Mouse (Mus musculus): ENCODE data around the gene Aoah. TPM values are rescaled to one million over a fixed set of nuclear protein-coding genes. Genes with fewer than 3 reads are reported as not detected.

Gene Aoah
- polyA plus RNA-seq, 1 experiment: 0.79 TPM

DNA sequence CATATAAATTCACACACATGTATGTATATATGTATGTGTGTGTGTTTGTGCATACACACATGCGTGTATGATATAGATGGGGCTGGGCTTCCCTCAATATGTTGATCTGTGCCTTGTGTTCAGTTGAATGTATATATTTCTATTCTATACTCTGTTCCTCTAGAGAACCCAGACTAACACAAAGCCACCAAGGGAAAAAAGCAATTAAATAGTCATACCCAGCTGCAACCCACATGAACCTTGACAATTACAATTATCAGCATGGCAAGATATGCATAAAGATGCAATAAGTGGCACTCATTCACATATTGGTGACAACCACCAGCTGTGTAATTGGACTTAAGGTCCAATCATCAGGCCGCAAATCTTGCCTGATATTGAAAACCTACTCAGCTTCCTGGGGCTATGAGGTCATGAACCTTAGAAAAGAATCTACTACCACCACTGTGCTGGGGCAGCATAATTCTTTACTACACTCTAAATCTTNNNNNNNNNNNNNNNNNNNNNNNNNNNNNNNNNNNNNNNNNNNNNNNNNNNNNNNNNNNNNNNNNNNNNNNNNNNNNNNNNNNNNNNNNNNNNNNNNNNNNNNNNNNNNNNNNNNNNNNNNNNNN lies 246.8 kb downstream of the Aoah start:
- Histone ChIP-seq H3K9ac (ENCODE audit: low read depth, poor library complexity, severe bottlenecking) (no peak overlapping the region), H3K9me3 (replicated peaks; ENCODE audit: control insufficient read depth, insufficient read depth, low read length, poor library complexity, severe bottlenecking) (no peaks in the 10 kb centered on the region), H3K4me3 (ENCODE audit: low read depth, low read length) (no peak overlapping the region), H3K4me1 (ENCODE audit: control insufficient read depth, insufficient read depth, low read length) (no peaks in the 10 kb centered on the region), H3K27ac (ENCODE audit: insufficient read depth, low read length) (no peak overlapping the region), H3K36me3 (ENCODE audit: control insufficient read depth, insufficient read depth, low read length, poor library complexity, severe bottlenecking) (no peaks in the 10 kb centered on the region), H3K27me3 (ENCODE audit: control insufficient read depth, insufficient read depth, low read length, poor library complexity, severe bottlenecking) (no peaks in the 10 kb centered on the region)
- TF ChIP-seq EP300 (IDR thresholded peaks at IDR 0.05; ENCODE audit: insufficient read depth, low read depth, low read length): no peak
- TF ChIP-seq POLR2A (IDR thresholded peaks at IDR 0.05; ENCODE audit: insufficient read depth, low read length): no peak
- TF ChIP-seq CTCF (IDR thresholded peaks at IDR 0.05; ENCODE audit: low read depth, low read length): no peak

GRCm38 (mm10) chr13:21050118-21050517 lies 256.2 kb downstream of the Aoah start:
- H3K4me1 ChIP-seq (ENCODE audit: control insufficient read depth, insufficient read depth, low read length): no peaks in the 10 kb centered on the region
- no peak overlapping the region for H3K9ac ChIP-seq (ENCODE audit: low read depth, poor library complexity, severe bottlenecking)
- H3K4me3 ChIP-seq (ENCODE audit: low read depth, low read length): no peak overlapping the region
- H3K27ac ChIP-seq (ENCODE audit: insufficient read depth, low read length): no peak overlapping the region
- H3K9me3 ChIP-seq (replicated peaks; ENCODE audit: control insufficient read depth, insufficient read depth, low read length, poor library complexity, severe bottlenecking): no peaks in the 10 kb centered on the region; the same call in none of the 2 replicates
- H3K36me3 ChIP-seq (ENCODE audit: control insufficient read depth, insufficient read depth, low read length, poor library complexity, severe bottlenecking): no peaks in the 10 kb centered on the region
- no peaks in the 10 kb centered on the region for H3K27me3 ChIP-seq (ENCODE audit: control insufficient read depth, insufficient read depth, low read length, poor library complexity, severe bottlenecking)
- TF ChIP-seq EP300 (IDR thresholded peaks at IDR 0.05; ENCODE audit: insufficient read depth, low read depth, low read length): no peak
- TF ChIP-seq CTCF (IDR thresholded peaks at IDR 0.05; ENCODE audit: low read depth, low read length): no peak
- TF ChIP-seq POLR2A (IDR thresholded peaks at IDR 0.05; ENCODE audit: insufficient read depth, low read length): no peak

GRCm38 (mm10) chr13:21066021-21066420 lies 272.1 kb downstream of the Aoah start:
- H3K36me3 ChIP-seq (ENCODE audit: control insufficient read depth, insufficient read depth, low read length, poor library complexity, severe bottlenecking): no peaks in the 10 kb centered on the region
- no peak overlapping the region for H3K4me3 ChIP-seq (ENCODE audit: low read depth, low read length)
- no peaks in the 10 kb centered on the region for H3K27me3 ChIP-seq (ENCODE audit: control insufficient read depth, insufficient read depth, low read length, poor library complexity, severe bottlenecking)
- peaks cover 2% of the 10 kb centered on the region; the same call in 1 of the 2 replicates for H3K9me3 ChIP-seq (replicated peaks; ENCODE audit: control insufficient read depth, insufficient read depth, low read length, poor library complexity, severe bottlenecking)
- H3K4me1 ChIP-seq (ENCODE audit: control insufficient read depth, insufficient read depth, low read length): no peaks in the 10 kb centered on the region
- H3K27ac ChIP-seq (ENCODE audit: insufficient read depth, low read length): no peak overlapping the region
- H3K9ac ChIP-seq (ENCODE audit: low read depth, poor library complexity, severe bottlenecking): no peak overlapping the region
- TF ChIP-seq POLR2A (IDR thresholded peaks at IDR 0.05; ENCODE audit: insufficient read depth, low read length) (no peak), CTCF (IDR thresholded peaks at IDR 0.05; ENCODE audit: low read depth, low read length) (no peak), EP300 (IDR thresholded peaks at IDR 0.05; ENCODE audit: insufficient read depth, low read depth, low read length) (no peak)

- Histone ChIP-seq H3K4me3 (ENCODE audit: low read depth, low read length) (no peak within 1 kb of the TSS), H3K27me3 (ENCODE audit: control insufficient read depth, insufficient read depth, low read length, poor library complexity, severe bottlenecking) (no peaks in the 10 kb centered on the region), H3K9me3 (replicated peaks; ENCODE audit: control insufficient read depth, insufficient read depth, low read length, poor library complexity, severe bottlenecking) (no peaks in the 10 kb centered on the region), H3K27ac (ENCODE audit: insufficient read depth, low read length) (no peak within 1 kb of the TSS), H3K9ac (ENCODE audit: low read depth, poor library complexity, severe bottlenecking) (no peak within 1 kb of the TSS), H3K36me3 (ENCODE audit: control insufficient read depth, insufficient read depth, low read length, poor library complexity, severe bottlenecking) (no peaks in the 10 kb centered on the region), H3K4me1 (ENCODE audit: control insufficient read depth, insufficient read depth, low read length) (no peaks in the 10 kb centered on the region)
- TF ChIP-seq POLR2A (IDR thresholded peaks at IDR 0.05; ENCODE audit: insufficient read depth, low read length) (no peak), EP300 (IDR thresholded peaks at IDR 0.05; ENCODE audit: insufficient read depth, low read depth, low read length) (no peak), CTCF (IDR thresholded peaks at IDR 0.05; ENCODE audit: low read depth, low read length) (no peak)
Measured at GRCm38 (mm10) chr13:21074847-21075246, 280.9 kb downstream of the Aoah start, which contains the start of gene Olfr1370. Gene Olfr1370 (minus strand): TSS chr13:21074947.

DNA sequence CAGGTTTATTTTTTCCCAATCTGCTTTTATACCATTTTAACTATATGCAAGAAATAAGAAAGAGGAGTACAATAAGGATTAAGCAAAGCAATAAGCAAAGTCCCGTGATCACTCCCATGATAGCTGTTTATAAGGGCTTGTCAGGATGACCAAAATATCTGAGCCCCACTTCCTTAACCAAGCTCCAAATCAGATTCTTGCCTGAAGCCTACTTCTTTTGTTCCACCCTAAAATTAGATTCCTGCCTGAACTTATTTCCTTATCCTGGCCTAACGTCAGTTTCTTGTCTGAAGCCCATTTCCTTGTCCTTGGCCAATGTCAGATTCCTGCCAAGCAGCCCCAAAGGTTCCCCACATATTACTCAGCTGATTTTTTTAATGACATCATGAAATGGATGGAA lies 288.8 kb downstream of the Aoah start:
- no peak overlapping the region for H3K9ac ChIP-seq (ENCODE audit: low read depth, poor library complexity, severe bottlenecking)
- no peak for TF ChIP-seq CTCF (IDR thresholded peaks at IDR 0.05; ENCODE audit: low read depth, low read length)
- no peak for TF ChIP-seq EP300 (IDR thresholded peaks at IDR 0.05; ENCODE audit: insufficient read depth, low read depth, low read length)
- H3K27me3 ChIP-seq (ENCODE audit: control insufficient read depth, insufficient read depth, low read length, poor library complexity, severe bottlenecking): no peaks in the 10 kb centered on the region
- H3K4me3 ChIP-seq (ENCODE audit: low read depth, low read length): no peak overlapping the region
- no peaks in the 10 kb centered on the region for H3K36me3 ChIP-seq (ENCODE audit: control insufficient read depth, insufficient read depth, low read length, poor library complexity, severe bottlenecking)
- H3K9me3 ChIP-seq (replicated peaks; ENCODE audit: control insufficient read depth, insufficient read depth, low read length, poor library complexity, severe bottlenecking): no peaks in the 10 kb centered on the region
- no peaks in the 10 kb centered on the region for H3K4me1 ChIP-seq (ENCODE audit: control insufficient read depth, insufficient read depth, low read length)
- H3K27ac ChIP-seq (ENCODE audit: insufficient read depth, low read length): no peak overlapping the region

Measured in ES-Bruce4 (cell line).